Mouse (Mus musculus): ENCODE measurements around the gene Ginm1. TPM values are rescaled to one million over a fixed set of nuclear protein-coding genes. Genes with fewer than 3 reads are reported as not detected.

The Ginm1 gene
- total and polyA plus RNA-seq, 2 experiments from 2014 or later = 14.6 to 78.8 TPM

DNA sequence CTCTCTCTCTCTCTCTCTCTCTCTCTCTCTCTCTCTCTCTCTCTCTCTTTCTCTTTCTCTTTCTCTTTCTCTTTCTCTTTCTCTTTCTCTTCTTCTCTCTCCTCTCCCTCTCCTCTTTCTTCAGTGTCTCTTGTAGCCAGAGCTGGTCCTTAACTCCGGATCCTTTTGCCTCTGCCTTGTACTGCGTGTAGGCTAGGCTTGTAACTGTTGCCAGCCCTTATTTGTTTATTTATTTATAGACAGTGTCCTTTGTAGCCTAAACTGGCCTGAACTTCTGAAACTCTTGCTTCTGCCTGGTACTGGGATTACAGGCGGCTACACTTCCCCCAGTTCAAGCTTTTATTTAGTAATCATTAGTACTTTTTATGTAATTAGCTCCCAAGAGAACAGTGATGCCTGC, 65.6 kb downstream of the Ginm1 start:
- H3K9ac ChIP-seq (replicated peaks; ENCODE audit: low read length) = no peak overlapping the region

DNA sequence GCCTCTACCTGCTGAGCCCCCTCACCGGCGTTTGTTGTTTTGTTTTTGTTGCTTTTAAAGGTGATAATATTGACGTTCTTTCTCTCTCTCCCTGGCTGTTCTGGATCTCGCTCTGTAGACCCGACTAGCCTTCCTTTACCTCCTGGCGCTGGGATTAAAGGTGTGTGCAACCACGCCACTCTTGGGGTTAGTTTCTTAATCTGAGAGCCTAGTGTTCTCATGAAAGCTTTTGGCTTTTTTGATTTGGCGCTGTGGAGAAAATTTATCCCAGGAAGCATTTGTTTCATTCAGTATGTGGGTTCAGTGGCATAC, 66.2 kb downstream of the Ginm1 start:
- Histone ChIP-seq H3K36me3 (ENCODE audit: insufficient read depth, low read length) (no peaks in the 10 kb centered on the region), H3K4me3 (ENCODE audit: low read length) (peak overlapping the region; percentile 97), H3K27ac (peak overlapping the region; percentile 65), H3K9me3 (ENCODE audit: low read length) (no peaks in the 10 kb centered on the region), H3K27me3 (ENCODE audit: insufficient read depth, low read length) (no peaks in the 10 kb centered on the region), H3K4me2 (ENCODE audit: low read depth, low read length) (peak overlapping the region; percentile 95), H3K4me1 (ENCODE audit: insufficient read depth, low read length) (peaks cover 3% of the 10 kb centered on the region; the same call in 1 of the 2 replicates), H3K9ac (replicated peaks; ENCODE audit: low read length) (peak overlapping the region; percentile 75)
- TF ChIP-seq CTCF (IDR thresholded peaks at IDR 0.05; ENCODE audit: low read depth) = no peak
- DNase-seq (ENCODE audit: low spot score) = no peak
- WGBS = 0% methylated on average over 8 of the region's 8 CpGs
- no peak for ATAC-seq

More for the DNA sequence above, 65.6 kb downstream of the Ginm1 start:
- Histone ChIP-seq H3K27me3 (ENCODE audit: insufficient read depth, low read length) (no peaks in the 10 kb centered on the region), H3K27ac (no peak overlapping the region), H3K4me1 (ENCODE audit: insufficient read depth, low read length) (peaks cover 3% of the 10 kb centered on the region; the same call in 1 of the 2 replicates), H3K4me3 (ENCODE audit: low read length) (peak overlapping the region; percentile 97), H3K36me3 (ENCODE audit: insufficient read depth, low read length) (no peaks in the 10 kb centered on the region), H3K4me2 (ENCODE audit: low read depth, low read length) (peak overlapping the region; percentile 95), H3K9me3 (ENCODE audit: low read length) (no peaks in the 10 kb centered on the region)
- TF ChIP-seq CTCF (IDR thresholded peaks at IDR 0.05; ENCODE audit: low read depth) = no peak
- DNase-seq (ENCODE audit: low spot score) = no peak
- ATAC-seq = no peak
- 28% methylated on average over 3 of the region's 3 CpGs for WGBS

DNA sequence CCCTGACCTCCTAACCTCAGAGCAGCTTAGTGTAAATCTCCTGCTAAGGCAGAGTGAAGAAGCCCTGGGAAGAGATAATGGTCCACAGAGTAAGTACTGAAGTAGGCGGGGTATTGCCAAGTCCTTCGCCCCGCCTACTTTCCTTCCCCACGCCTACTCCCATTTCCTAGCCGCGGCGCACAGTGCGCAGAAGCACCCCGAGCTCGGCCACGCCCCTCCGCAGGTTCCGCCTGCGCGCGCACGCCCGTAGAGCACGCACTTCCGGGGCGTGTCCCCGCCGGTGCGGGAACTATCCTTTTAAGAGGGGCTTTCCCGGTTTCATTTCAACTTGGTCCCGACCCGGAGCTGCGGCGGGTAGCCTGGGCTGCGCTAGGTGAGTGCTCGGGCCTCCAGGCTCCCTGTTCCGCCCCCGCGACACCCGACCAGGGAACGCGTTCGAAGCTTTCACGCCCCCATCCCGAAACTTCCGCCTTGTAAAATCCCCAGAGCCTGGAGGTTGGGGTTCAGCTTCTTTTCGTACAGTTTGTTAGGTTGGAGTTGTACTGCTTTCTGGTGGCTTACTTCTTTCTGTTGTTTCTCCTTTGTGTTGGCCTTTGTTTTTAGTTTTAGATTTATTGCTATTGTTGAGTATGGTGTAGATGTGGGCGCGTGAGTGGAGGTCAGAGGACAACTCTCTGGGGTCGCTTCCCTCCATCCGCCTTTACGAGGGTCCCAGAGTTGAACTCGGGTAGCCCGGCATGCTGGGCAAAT, 66.7 kb downstream of the Ginm1 start, which contains the start of gene Katna1:
Gene Katna1 (plus strand): TSS at position 250 of the 750 bp plus-strand sequence.
- H3K27me3 ChIP-seq (ENCODE audit: insufficient read depth, low read length) = no peaks in the 10 kb centered on the region
- H3K9ac ChIP-seq (replicated peaks; ENCODE audit: low read length) = peak within 1 kb of the TSS; percentile 75
- H3K27ac ChIP-seq = peak within 1 kb of the TSS; percentile 65
- TF ChIP-seq CTCF (IDR thresholded peaks at IDR 0.05; ENCODE audit: low read depth) = no peak
- peak within 1 kb of the TSS; percentile 97 for H3K4me3 ChIP-seq (ENCODE audit: low read length)
- peak; percentile 99 for ATAC-seq
- peak; percentile 96 for DNase-seq (ENCODE audit: low spot score)
- H3K4me1 ChIP-seq (ENCODE audit: insufficient read depth, low read length) = peaks cover 3% of the 10 kb centered on the region; the same call in 1 of the 2 replicates
- peak within 1 kb of the TSS; percentile 95 for H3K4me2 ChIP-seq (ENCODE audit: low read depth, low read length)
- no peaks in the 10 kb centered on the region for H3K36me3 ChIP-seq (ENCODE audit: insufficient read depth, low read length)
- no peaks in the 10 kb centered on the region for H3K9me3 ChIP-seq (ENCODE audit: low read length)
- under 1% methylated on average over 49 of the region's 49 CpGs for WGBS

Small RNA genes within 50 kb of the gene (microRNA-seq; reads per million reads assigned to microRNA genes)
- gene Mir5104 = 0.53 to 2.5 reads per million in 2 experiments

Other genes with a start within 250 kb of the Ginm1 start
- gene Lrp11, start 203.0 kb downstream of the Ginm1 start, total RNA-seq (2014; rRNA removed) = 162 and 204 TPM in 2 replicates
- gene Lrp11, start 203.0 kb downstream of the Ginm1 start, polyA plus RNA-seq (2015; fragmentation: Nextera tagmentation; extraction: Ambion mirVana) = 55.4 and 56.1 TPM in 2 replicates
- 10.2 and 11.6 TPM in 2 replicates for gene Nup43, start 125.3 kb downstream of the Ginm1 start, total RNA-seq (2014; rRNA removed)
- gene Nup43, start 125.3 kb downstream of the Ginm1 start, polyA plus RNA-seq (2015; fragmentation: Nextera tagmentation; extraction: Ambion mirVana) = 20.2 and 20.9 TPM in 2 replicates
- gene Pcmt1, start 111.7 kb downstream of the Ginm1 start, total RNA-seq (2014; rRNA removed) = 65.7 and 72.7 TPM in 2 replicates
- gene Pcmt1, start 111.7 kb downstream of the Ginm1 start, polyA plus RNA-seq (2015; fragmentation: Nextera tagmentation; extraction: Ambion mirVana) = 188 and 202 TPM in 2 replicates
- 39.2 and 41.0 TPM in 2 replicates for gene Lats1, start 111.6 kb downstream of the Ginm1 start, total RNA-seq (2014; rRNA removed)
- gene Lats1, start 111.6 kb downstream of the Ginm1 start, polyA plus RNA-seq (2015; fragmentation: Nextera tagmentation; extraction: Ambion mirVana) = 5.7 and 7.1 TPM in 2 replicates
- 5.2 and 11.2 TPM in 2 replicates for gene Katna1, start 66.8 kb downstream of the Ginm1 start, total RNA-seq (2014; rRNA removed)
- 18.6 and 26.0 TPM in 2 replicates for gene Katna1, start 66.8 kb downstream of the Ginm1 start, polyA plus RNA-seq (2015; fragmentation: Nextera tagmentation; extraction: Ambion mirVana)
- 17.9 and 18.0 TPM in 2 replicates for gene Ppil4, start 67 bp upstream of the Ginm1 start, total RNA-seq (2014; rRNA removed)
- gene Ppil4, start 67 bp upstream of the Ginm1 start, polyA plus RNA-seq (2015; fragmentation: Nextera tagmentation; extraction: Ambion mirVana) = 42.7 and 43.3 TPM in 2 replicates
- 0.10 TPM in 1 of 2 replicates, not detected in the other for gene Zc3h12d, start 39.6 kb upstream of the Ginm1 start, total RNA-seq (2014; rRNA removed)
- 0.23 and 0.28 TPM in 2 replicates for gene Zc3h12d, start 39.6 kb upstream of the Ginm1 start, polyA plus RNA-seq (2015; fragmentation: Nextera tagmentation; extraction: Ambion mirVana)
- 54.3 and 64.3 TPM in 2 replicates for gene Tab2, start 163.4 kb upstream of the Ginm1 start, total RNA-seq (2014; rRNA removed)
- gene Tab2, start 163.4 kb upstream of the Ginm1 start, polyA plus RNA-seq (2015; fragmentation: Nextera tagmentation; extraction: Ambion mirVana) = 11.4 and 12.0 TPM in 2 replicates

All from hindbrain, postnatal 0 days (tissue).